Mouse (Mus musculus) midbrain, embryonic 14.5 days (tissue): ENCODE measurements around the gene Hoxc5. TPM values are rescaled to one million over a fixed set of nuclear protein-coding genes. Genes with fewer than 3 reads are reported as not detected.

Source experiments
- ATAC-seq: fragments of 200-750 bp; cut with Nextera tagmentation; 2 replicates; pipeline ENCODE4 v1.8.0; 2017; ENCODE audit warnings: moderate number of reproducible peaks, moderate library complexity; ENCODE audit not compliant: low FRiP score, low TSS enrichment
- DNase-seq: peaks from one replicate; pipeline ENCODE4 v3.0.0-alpha.2; 2015
- H3K27ac ChIP-seq: fragments of 300-500 bp; sonication (generic); replicated peaks from 2 replicates; pipeline ENCODE4 v1.5.1; 2014; ENCODE audit warnings: mild to moderate bottlenecking, low read depth, low read length, moderate library complexity
- H3K27me3 ChIP-seq: fragments of 300-500 bp; sonication (generic); 2 replicates; pipeline ENCODE4 v1.6.1; 2014; ENCODE audit warnings: low read length, control low read depth, mixed read lengths; ENCODE audit not compliant: control insufficient read depth, insufficient read depth
- H3K36me3 ChIP-seq: fragments of 300-500 bp; sonication (generic); 2 replicates; pipeline ENCODE4 v1.6.1; 2014; ENCODE audit warnings: low read length, control low read depth; ENCODE audit not compliant: control insufficient read depth, insufficient read depth
- H3K4me1 ChIP-seq: fragments of 300-500 bp; sonication (generic); 2 replicates; pipeline ENCODE4 v1.6.1; 2014; ENCODE audit warnings: mild to moderate bottlenecking, antibody characterized with exemption, low read length, control low read depth; ENCODE audit not compliant: control insufficient read depth, insufficient read depth
- H3K4me2 ChIP-seq: fragments of 300-500 bp; sonication (generic); 2 replicates; pipeline ENCODE4 v1.6.1; 2014; ENCODE audit warnings: mild to moderate bottlenecking, low read length, moderate library complexity
- H3K4me3 ChIP-seq: fragments of 300-500 bp; sonication (generic); replicated peaks from 2 replicates; pipeline ENCODE4 v1.5.1; 2014; ENCODE audit warnings: low read depth, low read length
- H3K9ac ChIP-seq: fragments of 300-500 bp; sonication (generic); replicated peaks from 2 replicates; pipeline ENCODE4 v1.6.1; 2014; ENCODE audit warnings: mild to moderate bottlenecking, low read length, moderate library complexity
- H3K9me3 ChIP-seq: fragments of 300-500 bp; sonication (generic); 2 replicates; pipeline ENCODE4 v1.6.1; 2016; ENCODE audit warnings: low read length, control low read depth, mixed read lengths; ENCODE audit not compliant: control insufficient read depth
- WGBS: fragments of 180-500 bp; shearing (Covaris S2); extraction: QIAGEN DNeasy Blood & Tissue Kit; methylation state at CpG from one replicate; pipeline ENCODE4 v1.1.7; 2014; 5-methylcytosine and 5-hydroxymethylcytosine counted together
- polyA plus RNA-seq: library from polyadenylated mRNA; unstranded; fragments of >200 nt; fragmentation: Nextera tagmentation; extraction: Ambion mirVana; gene quantifications from 2 replicates; pipeline ENCODE4 v1.2.1, GENCODE M21; 2014

Hoxc5 gene
- polyA plus RNA-seq, 1 experiment from 2014 or later: 0.12 TPM

GRCm38 (mm10) chr15:102978615-102979515 lies 11.6 kb downstream of the Hoxc5 start:
- no peaks in the 10 kb centered on the region for H3K9me3 ChIP-seq
- H3K4me2 ChIP-seq: no peak overlapping the region
- H3K4me3 ChIP-seq: no peak overlapping the region
- 0 out of 2 replicates have a peak, but pooled peaks cover 3% of the 10 kb centered on the region for H3K4me1 ChIP-seq
- DNase-seq (no peak), ATAC-seq (no peak)
- no peak overlapping the region for H3K27ac ChIP-seq
- WGBS: 2% methylated on average over 12 of the region's 13 CpGs
- no peaks in the 10 kb centered on the region for H3K36me3 ChIP-seq
- H3K9ac ChIP-seq: no peak overlapping the region
- peaks cover 99% of the 10 kb centered on the region for H3K27me3 ChIP-seq

- ATAC-seq: no peak
- WGBS: 0% methylated on average over 1 of the region's 1 CpGs
- no peaks in the 10 kb centered on the region for H3K36me3 ChIP-seq
- peaks cover 98% of the 10 kb centered on the region for H3K27me3 ChIP-seq
- DNase-seq: no peak
- no peak overlapping the region for H3K9ac ChIP-seq
- H3K4me3 ChIP-seq: no peak overlapping the region
- no peaks in the 10 kb centered on the region for H3K9me3 ChIP-seq
- H3K4me1 ChIP-seq: 0 out of 2 replicates have a peak, but pooled peaks cover 3% of the 10 kb centered on the region
- H3K27ac ChIP-seq: no peak overlapping the region
- no peak overlapping the region for H3K4me2 ChIP-seq
These were observed 12.7 kb downstream of the Hoxc5 start for GRCm38 (mm10) chr15:102979936-102980335.

- 0 out of 2 replicates have a peak, but pooled peaks cover 3% of the 10 kb centered on the region for H3K4me1 ChIP-seq
- no peak overlapping the region for H3K9ac ChIP-seq
- DNase-seq (no peak), ATAC-seq (no peak)
- H3K27ac ChIP-seq: no peak overlapping the region
- WGBS: 2% methylated on average over 11 of the region's 11 CpGs
- no peak overlapping the region for H3K4me2 ChIP-seq
- H3K9me3 ChIP-seq: no peaks in the 10 kb centered on the region
- peaks cover 98% of the 10 kb centered on the region for H3K27me3 ChIP-seq
- H3K4me3 ChIP-seq: no peak overlapping the region
- H3K36me3 ChIP-seq: no peaks in the 10 kb centered on the region
These were observed 13.1 kb downstream of the Hoxc5 start for GRCm38 (mm10) chr15:102980352-102980751.

DNA sequence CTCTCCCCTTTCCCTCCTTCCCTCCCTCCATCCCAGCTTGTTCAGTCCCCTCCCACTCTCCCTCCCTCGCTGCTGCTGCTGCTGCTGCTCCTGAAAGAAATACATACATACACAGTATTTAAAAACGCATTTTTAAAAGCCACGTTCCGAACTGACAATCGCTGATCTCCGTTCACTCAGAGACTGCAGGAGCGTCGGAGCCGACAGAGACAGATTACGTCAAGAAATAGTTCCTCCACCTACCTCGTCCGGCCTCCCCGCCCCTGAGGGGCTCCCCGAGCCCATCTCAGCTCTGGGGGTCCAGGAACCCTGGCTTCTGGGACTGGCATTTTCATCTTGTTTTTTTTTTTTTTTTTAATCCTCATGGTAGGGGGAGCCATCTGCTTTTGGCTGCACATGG lies 13.7 kb downstream of the Hoxc5 start:
- under 1% methylated on average over 14 of the region's 14 CpGs for WGBS
- H3K4me3 ChIP-seq: 0 out of 2 replicates have a peak overlapping the region, but pooled peaks have one; percentile 14

GRCm38 (mm10) chr15:102981379-102982288 lies 14.4 kb downstream of the Hoxc5 start:
- Histone ChIP-seq H3K9ac (no peak overlapping the region), H3K4me2 (peak overlapping the region; percentile 40), H3K36me3 (no peaks in the 10 kb centered on the region), H3K27ac (no peak overlapping the region), H3K27me3 (peaks cover 99% of the 10 kb centered on the region), H3K4me3 (0 out of 2 replicates have a peak overlapping the region, but pooled peaks have one; percentile 14), H3K9me3 (no peaks in the 10 kb centered on the region), H3K4me1 (0 out of 2 replicates have a peak, but pooled peaks cover 3% of the 10 kb centered on the region)
- 1% methylated on average over 88 of the region's 88 CpGs for WGBS
- ATAC-seq: no peak; the same call in 1 of the 2 replicates
- DNase-seq: peak; percentile 53

More for the DNA sequence above, 13.7 kb downstream of the Hoxc5 start:
- ATAC-seq (no peak), DNase-seq (no peak)
- Histone ChIP-seq H3K27me3 (peaks cover 98% of the 10 kb centered on the region), H3K4me2 (peak overlapping the region; percentile 40; the same call in 1 of the 2 replicates), H3K36me3 (no peaks in the 10 kb centered on the region), H3K4me1 (0 out of 2 replicates have a peak, but pooled peaks cover 3% of the 10 kb centered on the region), H3K27ac (no peak overlapping the region), H3K9ac (no peak overlapping the region), H3K9me3 (no peaks in the 10 kb centered on the region)

DNA sequence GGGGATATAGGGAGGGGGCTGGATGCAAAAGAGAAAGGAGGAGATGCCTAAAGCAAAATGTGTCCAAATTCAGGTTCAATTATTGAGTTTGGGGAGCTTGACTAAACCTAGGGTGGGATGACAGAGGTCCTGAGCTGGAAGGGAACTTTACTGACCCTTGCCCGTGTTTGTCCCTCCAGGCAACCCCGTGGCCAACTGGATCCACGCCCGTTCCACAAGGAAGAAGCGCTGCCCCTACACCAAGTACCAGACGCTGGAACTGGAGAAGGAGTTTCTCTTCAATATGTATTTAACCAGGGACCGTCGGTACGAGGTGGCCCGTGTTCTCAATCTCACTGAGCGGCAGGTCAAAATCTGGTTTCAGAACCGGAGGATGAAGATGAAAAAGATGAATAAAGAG lies 16.5 kb downstream of the Hoxc5 start:
- no peak overlapping the region for H3K4me3 ChIP-seq
- H3K27me3 ChIP-seq: peaks cover 99% of the 10 kb centered on the region
- no peak overlapping the region for H3K27ac ChIP-seq
- H3K9ac ChIP-seq: no peak overlapping the region
- no peaks in the 10 kb centered on the region for H3K36me3 ChIP-seq
- H3K4me1 ChIP-seq: 0 out of 2 replicates have a peak, but pooled peaks cover 3% of the 10 kb centered on the region
- WGBS: under 1% methylated on average over 12 of the region's 12 CpGs
- no peaks in the 10 kb centered on the region for H3K9me3 ChIP-seq
- DNase-seq (no peak), ATAC-seq (no peak)
- no peak overlapping the region for H3K4me2 ChIP-seq

DNA sequence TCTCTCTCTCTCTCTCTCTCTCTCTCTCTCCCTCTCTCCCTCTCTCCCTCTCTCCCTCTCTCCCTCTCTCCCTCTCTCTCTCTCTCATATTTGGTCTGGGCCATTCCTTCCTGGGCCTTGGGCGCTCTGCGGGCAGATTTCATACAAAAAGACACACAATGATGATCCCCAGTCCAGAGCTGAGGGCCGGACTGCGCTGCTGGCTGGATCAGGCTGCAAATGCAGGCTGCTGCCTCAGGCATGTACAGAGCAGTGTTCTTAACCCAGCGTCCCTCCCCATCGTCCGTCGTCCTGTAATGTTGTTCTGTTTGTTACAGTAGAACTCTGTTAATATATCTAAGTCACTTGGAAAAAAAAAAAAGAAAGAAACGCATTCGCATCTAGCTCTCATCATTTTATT lies 17.3 kb downstream of the Hoxc5 start:
- H3K4me2 ChIP-seq: no peak overlapping the region
- DNase-seq: no peak
- H3K27me3 ChIP-seq: peaks cover 99% of the 10 kb centered on the region
- H3K27ac ChIP-seq: no peak overlapping the region
- ATAC-seq: no peak
- H3K4me3 ChIP-seq: no peak overlapping the region
- no peaks in the 10 kb centered on the region for H3K36me3 ChIP-seq
- H3K9ac ChIP-seq: no peak overlapping the region
- 1% methylated on average over 10 of the region's 10 CpGs for WGBS
- 0 out of 2 replicates have a peak, but pooled peaks cover 3% of the 10 kb centered on the region for H3K4me1 ChIP-seq
- H3K9me3 ChIP-seq: no peaks in the 10 kb centered on the region

DNA sequence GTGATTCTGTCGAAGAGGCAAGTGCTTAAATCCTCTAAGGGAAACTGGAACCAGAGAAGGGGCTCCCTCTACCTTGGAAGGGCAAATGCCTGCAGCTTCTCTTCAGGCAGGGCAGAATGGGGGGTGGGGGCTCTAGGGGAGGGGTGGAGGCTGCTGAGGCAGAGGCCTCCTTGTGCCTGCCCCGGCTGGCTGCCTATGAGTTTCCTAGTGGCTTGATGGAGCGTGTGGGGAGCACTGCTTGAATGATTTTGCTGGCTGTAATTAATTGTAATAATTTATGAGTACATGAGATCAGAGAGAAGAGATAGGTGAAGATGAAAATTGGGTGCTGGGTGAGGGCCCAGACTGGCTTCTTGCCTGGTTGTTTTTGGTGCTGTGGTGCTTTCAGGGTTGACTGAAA lies 17.7 kb downstream of the Hoxc5 start:
- no peak for DNase-seq
- Histone ChIP-seq H3K27ac (no peak overlapping the region), H3K4me2 (no peak overlapping the region), H3K4me3 (no peak overlapping the region), H3K4me1 (0 out of 2 replicates have a peak, but pooled peaks cover 3% of the 10 kb centered on the region), H3K36me3 (no peaks in the 10 kb centered on the region), H3K9ac (no peak overlapping the region), H3K9me3 (no peaks in the 10 kb centered on the region), H3K27me3 (peaks cover 99% of the 10 kb centered on the region)
- ATAC-seq: no peak
- WGBS: 3% methylated on average over 3 of the region's 3 CpGs
